Mouse (Mus musculus): ENCODE data around the gene Dnpep.

Gene Dnpep

GRCm38 (mm10) chr1:75264091-75264880, 53.5 kb downstream of the Dnpep start, which contains the start of gene Ptprn:
Gene Ptprn (minus strand): TSS chr1:75264502.
- DNase-seq (ENCODE audit: low read depth, low spot score): no peak

GRCm38 (mm10) chr1:75262969-75263951, 54.5 kb downstream of the Dnpep start:
- peak; percentile 41 for DNase-seq (ENCODE audit: low read depth, low spot score)

- no peak for DNase-seq (ENCODE audit: low read depth, low spot score)
These were observed 56.5 kb downstream of the Dnpep start for GRCm38 (mm10) chr1:75261278-75261677.

Data from CD4-positive helper T cell, adult 2 months (primary cell).